Mouse (Mus musculus) heart, postnatal 0 days (tissue): ENCODE data around the gene Pakap. TPM values are rescaled to one million over a fixed set of nuclear protein-coding genes. Genes with fewer than 3 reads are reported as not detected.

Experiments used
- ATAC-seq: fragments of 200-750 bp; cut with Nextera tagmentation; 2 replicates; pipeline ENCODE4 v1.8.0; 2017; ENCODE audit warnings: low read depth, moderate number of reproducible peaks, moderate library complexity; ENCODE audit not compliant: insufficient read depth
- DNase-seq: peaks from one replicate; pipeline ENCODE4 v3.0.0-alpha.2; 2016; ENCODE audit warnings: low spot score
- H3K27ac ChIP-seq: fragments of 300-500 bp; sonication (generic); 2 replicates; pipeline ENCODE4 v1.5.1; 2014; ENCODE audit warnings: low read depth, mild to moderate bottlenecking
- H3K27me3 ChIP-seq: fragments of 300-500 bp; sonication (generic); 2 replicates; pipeline ENCODE4 v1.6.1; 2014; ENCODE audit warnings: low read length, mixed read lengths; ENCODE audit not compliant: control insufficient read depth, insufficient read depth
- H3K36me3 ChIP-seq: fragments of 300-500 bp; sonication (generic); replicated peaks from 2 replicates; pipeline ENCODE4 v1.6.1; 2014; ENCODE audit warnings: low read length, mixed read lengths; ENCODE audit not compliant: control insufficient read depth, insufficient read depth
- H3K4me1 ChIP-seq: fragments of 300-500 bp; sonication (generic); 2 replicates; pipeline ENCODE4 v1.6.1; 2014; ENCODE audit warnings: antibody characterized with exemption; ENCODE audit not compliant: control insufficient read depth, insufficient read depth
- H3K4me2 ChIP-seq: fragments of 300-500 bp; sonication (generic); 2 replicates; pipeline ENCODE4 v1.6.1; 2014; ENCODE audit warnings: low read depth, mild to moderate bottlenecking, low read length, moderate library complexity
- H3K4me3 ChIP-seq: fragments of 300-500 bp; sonication (generic); 2 replicates; pipeline ENCODE4 v1.5.1; 2014; ENCODE audit warnings: low read depth, low read length
- H3K9ac ChIP-seq: fragments of 300-500 bp; sonication (generic); replicated peaks from 2 replicates; pipeline ENCODE4 v1.6.1; 2014; ENCODE audit warnings: low read depth, low read length, mixed read lengths
- H3K9me3 ChIP-seq: fragments of 300-500 bp; sonication (generic); replicated peaks from 2 replicates; pipeline ENCODE4 v1.6.1; 2016; ENCODE audit warnings: low read length; ENCODE audit not compliant: control insufficient read depth
- CTCF ChIP-seq: IDR thresholded peaks from 2 replicates; pipeline ENCODE4 v1.5.1; 2016; ENCODE audit warnings: antibody characterized with exemption, control low read depth, low read depth
- EP300 ChIP-seq: IDR thresholded peaks from 2 replicates; pipeline ENCODE4 v1.6.1; 2016; ENCODE audit warnings: antibody characterized with exemption, low read depth
- WGBS: fragments of 180-500 bp; shearing (Covaris S2); extraction: QIAGEN DNeasy Blood & Tissue Kit; methylation state at CpG from one replicate; pipeline ENCODE4 v1.1.7; 2014; 5-methylcytosine and 5-hydroxymethylcytosine counted together
- polyA plus RNA-seq: library from polyadenylated mRNA; unstranded; fragments of >200 nt; fragmentation: Nextera tagmentation; extraction: Ambion mirVana; gene quantifications from 2 replicates; pipeline ENCODE4 v1.2.1, GENCODE M21; 2015
- total RNA-seq: library from RNA; depleted of rRNA; stranded (reverse); fragments of >200 nt; gene quantifications from 2 replicates; pipeline ENCODE4 v1.2.3, GENCODE M21; 2014; ENCODE audit warnings: low replicate concordance

Pakap gene
- total and polyA plus RNA-seq, 2 experiments from 2014 or later: 21.1 to 43.7 TPM

- no peak overlapping the region for H3K9ac ChIP-seq
- H3K9me3 ChIP-seq: no peaks in the 10 kb centered on the region
- H3K4me3 ChIP-seq: no peak overlapping the region
- TF ChIP-seq CTCF: no peak
- no peak for TF ChIP-seq EP300
- H3K27me3 ChIP-seq: no peaks in the 10 kb centered on the region
- DNase-seq: no peak
- H3K4me1 ChIP-seq: peaks cover 17% of the 10 kb centered on the region; the same call in 1 of the 2 replicates
- H3K27ac ChIP-seq: no peak overlapping the region
- H3K36me3 ChIP-seq: no peaks in the 10 kb centered on the region
- no peak for ATAC-seq
- no peak overlapping the region for H3K4me2 ChIP-seq
- 92% methylated on average over 2 of the region's 2 CpGs for WGBS
Measured at GRCm38 (mm10) chr4:57771558-57772219, 203.7 kb downstream of the Pakap start.

DNA sequence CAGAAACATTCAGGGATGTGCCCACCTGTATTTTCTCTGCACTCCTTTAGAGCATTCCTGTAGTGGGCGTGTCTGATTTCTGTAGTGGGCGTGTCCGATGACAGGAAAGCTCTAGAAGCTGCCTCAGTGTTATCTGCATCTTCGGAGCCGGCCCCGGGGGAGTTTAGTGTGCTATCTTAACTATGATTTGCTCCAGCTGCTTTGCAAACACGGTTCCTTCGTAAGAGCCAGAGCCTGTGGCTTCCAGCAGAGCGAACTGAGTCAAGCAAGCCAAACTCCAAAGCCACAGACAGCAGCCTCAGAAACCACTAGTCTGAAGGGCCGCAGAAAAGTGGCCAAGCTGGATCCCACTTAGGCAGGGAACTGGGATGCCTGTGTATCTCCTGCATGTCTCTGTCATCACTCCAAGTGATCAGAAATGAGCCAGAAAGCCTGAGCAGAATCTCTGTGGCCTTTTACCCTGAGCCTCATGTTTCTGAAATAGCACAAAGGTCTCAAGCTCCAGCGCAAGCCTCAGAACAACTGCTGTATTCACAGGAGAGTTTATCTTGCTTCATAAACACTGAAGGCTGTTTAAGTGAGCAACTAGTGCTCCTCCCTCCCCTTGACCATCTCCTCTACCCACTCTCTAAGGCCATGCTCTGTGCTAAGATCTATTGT, 205.0 kb downstream of the Pakap start:
- no peak overlapping the region for H3K4me3 ChIP-seq
- H3K9ac ChIP-seq: no peak overlapping the region
- no peak overlapping the region for H3K4me2 ChIP-seq
- TF ChIP-seq CTCF: no peak
- no peak for TF ChIP-seq EP300
- 0 out of 2 replicates have a peak, but pooled peaks have one; percentile 27 for ATAC-seq
- WGBS: 10% methylated on average over 11 of the region's 11 CpGs
- H3K4me1 ChIP-seq: peaks cover 17% of the 10 kb centered on the region; the same call in 1 of the 2 replicates
- H3K9me3 ChIP-seq: no peaks in the 10 kb centered on the region
- H3K27ac ChIP-seq: peak overlapping the region; percentile 60
- peaks cover 8% of the 10 kb centered on the region; the same call in 1 of the 2 replicates for H3K36me3 ChIP-seq
- H3K27me3 ChIP-seq: no peaks in the 10 kb centered on the region
- DNase-seq: no peak

- no peak for TF ChIP-seq CTCF
- TF ChIP-seq EP300: no peak
Measured at GRCm38 (mm10) chr4:57774517-57774916, 206.5 kb downstream of the Pakap start.

DNA sequence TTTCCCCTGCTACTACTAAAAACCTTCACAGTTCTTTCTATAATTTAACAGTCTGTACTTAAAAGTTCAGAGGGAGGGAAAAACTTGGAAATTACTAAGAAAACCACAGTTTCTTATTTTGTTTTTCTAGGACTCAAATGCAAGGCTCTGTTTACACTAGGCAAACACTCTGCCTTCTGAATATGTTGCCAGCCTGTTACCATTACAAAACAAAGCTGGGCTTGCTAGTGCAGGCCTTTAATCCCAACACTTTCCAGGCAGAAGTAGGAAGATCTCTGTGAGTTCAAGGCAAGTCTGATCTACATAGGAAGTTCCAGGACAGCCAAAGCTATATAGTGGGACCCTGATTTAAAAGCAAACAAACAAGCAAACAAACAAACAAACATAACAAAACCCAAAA, 207.6 kb downstream of the Pakap start:
- Histone ChIP-seq H3K27ac (peak overlapping the region; percentile 11; the same call in 1 of the 2 replicates), H3K4me1 (peaks cover 17% of the 10 kb centered on the region; the same call in 1 of the 2 replicates), H3K4me3 (no peak overlapping the region), H3K4me2 (no peak overlapping the region), H3K36me3 (peaks cover 11% of the 10 kb centered on the region; the same call in 1 of the 2 replicates), H3K9me3 (no peaks in the 10 kb centered on the region), H3K9ac (no peak overlapping the region), H3K27me3 (no peaks in the 10 kb centered on the region)
- TF ChIP-seq CTCF: no peak
- TF ChIP-seq EP300: no peak
- DNase-seq (no peak), ATAC-seq (no peak)

More at GRCm38 (mm10) chr4:57774517-57774916, 206.5 kb downstream of the Pakap start:
- Histone ChIP-seq H3K9ac (no peak overlapping the region), H3K36me3 (peaks cover 11% of the 10 kb centered on the region; the same call in 1 of the 2 replicates), H3K27me3 (no peaks in the 10 kb centered on the region), H3K27ac (no peak overlapping the region), H3K4me1 (peaks cover 17% of the 10 kb centered on the region; the same call in 1 of the 2 replicates), H3K4me3 (no peak overlapping the region), H3K9me3 (no peaks in the 10 kb centered on the region), H3K4me2 (no peak overlapping the region)
- ATAC-seq: no peak
- DNase-seq: no peak
- 41% methylated on average over 4 of the region's 4 CpGs for WGBS

- no peaks in the 10 kb centered on the region for H3K9me3 ChIP-seq
- TF ChIP-seq CTCF: no peak
- no peak for TF ChIP-seq EP300
- DNase-seq (no peak), ATAC-seq (no peak)
- H3K4me1 ChIP-seq: peaks cover 26% of the 10 kb centered on the region
- H3K4me3 ChIP-seq: no peak overlapping the region
- H3K27me3 ChIP-seq: no peaks in the 10 kb centered on the region
- no peak overlapping the region for H3K4me2 ChIP-seq
- H3K27ac ChIP-seq: no peak overlapping the region
- H3K36me3 ChIP-seq: peaks cover 11% of the 10 kb centered on the region; the same call in 1 of the 2 replicates
- WGBS: 41% methylated on average over 4 of the region's 4 CpGs
- H3K9ac ChIP-seq: no peak overlapping the region
Measured at GRCm38 (mm10) chr4:57780403-57780802, 212.4 kb downstream of the Pakap start.
